Mouse (Mus musculus) urinary bladder, postnatal 36 days (tissue): ENCODE results near the gene Tff3.

Experiments used
- DNase-seq, 2 experiments: peaks; one replicate each; pipeline ENCODE4 v3.0.0; 2022; ENCODE audit warnings: low spot score in 2 of 2, mixed read lengths in 1 of 2

Tff3 gene

GRCm38 (mm10) chr17:31075471-31075870 lies 54.0 kb downstream of the Tff3 start:
- DNase-seq: no peak
